Mouse (Mus musculus): ENCODE results near the gene Scyl2. TPM values are rescaled to one million over a fixed set of nuclear protein-coding genes. Genes with fewer than 3 reads are reported as not detected.
A peak's percentile ranks its signal among the peaks of the same experiment; 100 is the strongest.

The Scyl2 gene
- total and polyA plus RNA-seq, 3 experiments, result 15.1 to 17.4 (median 17.2) TPM

DNA sequence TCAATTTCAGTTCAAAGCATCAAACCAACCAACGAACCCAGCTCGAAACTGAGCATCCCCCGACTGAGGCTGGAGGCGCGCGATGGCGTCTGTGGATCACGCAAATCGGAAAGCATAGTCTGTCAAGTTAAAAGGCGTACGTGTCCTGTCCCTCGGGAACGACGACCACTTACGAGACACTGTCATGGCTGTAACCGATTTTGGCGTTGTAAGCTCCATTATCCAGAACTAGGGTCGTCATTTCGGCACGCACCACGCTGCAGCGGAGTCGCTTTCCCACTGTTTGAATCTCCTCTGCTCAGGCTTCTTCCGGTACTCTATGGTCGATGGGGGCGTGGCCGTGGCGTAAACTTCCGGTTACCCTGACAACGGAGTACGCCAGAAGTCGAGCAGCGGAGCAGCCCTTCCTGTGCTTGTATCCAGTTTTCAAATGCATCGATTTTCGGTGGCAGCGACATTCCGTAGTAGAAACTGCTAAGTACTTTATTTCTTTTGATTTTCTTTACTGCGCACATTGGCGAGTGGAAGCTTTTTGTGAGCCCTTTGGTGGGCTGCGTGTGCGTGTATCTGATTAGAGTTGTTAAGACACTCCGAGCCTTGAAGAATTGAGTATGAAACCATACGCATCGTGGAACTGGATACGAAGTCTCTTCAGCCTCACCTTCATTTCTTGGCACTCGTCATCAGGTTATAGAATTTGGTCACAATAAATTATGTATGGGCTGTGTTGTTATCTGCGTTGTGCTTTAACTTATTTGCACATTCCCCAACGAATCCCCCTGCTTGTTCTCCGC is 46.1 kb upstream of the Scyl2 start, which contains the start of gene Actr6:
Actr6 (minus strand) TSS at position 295 of the 794 bp plus-strand sequence.
- Histone ChIP-seq H3K9me3 (replicated peaks; ENCODE audit: low read length) (no peaks in the 10 kb centered on the region), H3K9ac (ENCODE audit: insufficient read depth, low read depth) (peak within 1 kb of the TSS; percentile 66), H3K79me2 (replicated peaks; ENCODE audit: control insufficient read depth, extremely low read depth, insufficient read depth, poor library complexity, severe bottlenecking) (peaks cover 14% of the 10 kb centered on the region), H3K4me2 (ENCODE audit: insufficient read depth, low read depth, poor library complexity, severe bottlenecking) (peak within 1 kb of the TSS; percentile 97), H3K4me1 (ENCODE audit: control insufficient read depth in 1 of 2, insufficient read depth in 2 of 2) (peaks cover 0 to 18% of the 10 kb centered on the region in 2 experiments; a peak in 2 of 4 replicates), H3K4me3 (replicated peaks in 1 of 3; ENCODE audit: low read depth in 2 of 3, low read length in 2 of 3, poor library complexity in 1 of 3) (peak within 1 kb of the TSS; percentile 80 to 83 (median 82)), H3K27me3 (replicated peaks) (peaks cover 3% of the 10 kb centered on the region), H3K36me3 (replicated peaks in 1 of 2; ENCODE audit: control insufficient read depth in 1 of 2, insufficient read depth in 1 of 2, low read length in 1 of 2) (peaks cover 2 to 15% of the 10 kb centered on the region in 2 experiments), H3K27ac (ENCODE audit: insufficient read depth, low read depth) (peak within 1 kb of the TSS; percentile 26; the same call in 1 of the 2 replicates)
- in situ Hi-C loops (cut with MboI; ENCODE audit: low pct_ligation_motif_present, low pct_unique_long_range_greater_than_20kb, low sequenced_read_pairs), result no loop called here
- DNase-seq (ENCODE audit: extremely low read depth), result peak; percentile 95
- dilution Hi-C loops (cut with MboI; ENCODE audit: extremely low pct_ligation_motif_present, extremely low pct_unique_long_range_greater_than_20kb, low sequenced_read_pairs), result no loop called here
- TF ChIP-seq ELF1 (IDR thresholded peaks at IDR 0.05; ENCODE audit: low read depth, low read length) (peak; percentile 88), ZKSCAN1 (IDR thresholded peaks at IDR 0.05; ENCODE audit: borderline replicate concordance, low read depth, low read length) (no peak), HCFC1 (IDR thresholded peaks at IDR 0.05; ENCODE audit: low read depth, low read length) (peak; percentile 93), NRF1 (IDR thresholded peaks at IDR 0.05; ENCODE audit: low read depth, low read length) (0 out of 2 replicates have a peak, but pooled peaks have one; percentile 32), POLR2A (IDR thresholded peaks at IDR 0.05; ENCODE audit: low read depth, low read length) (peak; percentile 93), SMC3 (IDR thresholded peaks at IDR 0.05; ENCODE audit: low read depth, low read length) (no peak), SIN3A (IDR thresholded peaks at IDR 0.05; ENCODE audit: low read length) (peak; percentile 100), POLR2AphosphoS2 (IDR thresholded peaks at IDR 0.05; ENCODE audit: low read depth, low read length) (peak; percentile 85; the same call in 1 of the 2 replicates), MEF2A (IDR thresholded peaks at IDR 0.05; ENCODE audit: borderline replicate concordance, low read depth, low read length) (0 out of 2 replicates have a peak, but pooled peaks have one; percentile 34), ETS1 (conservative IDR thresholded peaks at IDR 0.05; ENCODE audit: low read depth, low read length) (no peak), USF2 (conservative IDR thresholded peaks at IDR 0.05; ENCODE audit: low read depth, low read length) (0 out of 2 replicates have a peak, but pooled peaks have one; percentile 15), KAT2A (IDR thresholded peaks at IDR 0.05; ENCODE audit: insufficient replicate concordance, low read length) (peak; percentile 81; the same call in 1 of the 2 replicates), CHD2 (IDR thresholded peaks at IDR 0.05; ENCODE audit: low read length) (no peak), MXI1 (IDR thresholded peaks at IDR 0.05; ENCODE audit: low read depth, low read length) (peak; percentile 99), IRF4 (IDR thresholded peaks at IDR 0.05; ENCODE audit: low read depth, low read length) (peak; percentile 78; the same call in 1 of the 2 replicates), BHLHE40 (IDR thresholded peaks at IDR 0.05; ENCODE audit: low read depth, low read length) (0 out of 2 replicates have a peak, but pooled peaks have one; percentile 31), PAX5 (IDR thresholded peaks at IDR 0.05; ENCODE audit: low read length) (no peak), E2F4 (IDR thresholded peaks at IDR 0.05; ENCODE audit: insufficient replicate concordance, low read depth, low read length) (no peak), GABPA (IDR thresholded peaks at IDR 0.05; ENCODE audit: insufficient replicate concordance, low read depth, low read length) (no peak; the same call in 1 of the 2 replicates), NELFE (IDR thresholded peaks at IDR 0.05; ENCODE audit: low read depth, low read length) (peak; percentile 92), USF1 (IDR thresholded peaks at IDR 0.05; ENCODE audit: low read depth, low read length) (no peak), TCF12 (IDR thresholded peaks at IDR 0.05; ENCODE audit: low read depth, low read length) (peak; percentile 79), RAD21 (IDR thresholded peaks at IDR 0.05; ENCODE audit: low read depth, low read length) (no peak), MYC (IDR thresholded peaks at IDR 0.05; ENCODE audit: low read depth, low read length) (peak; percentile 94), ZMIZ1 (IDR thresholded peaks at IDR 0.05; ENCODE audit: low read depth, low read length) (peak; percentile 57; the same call in 1 of the 2 replicates), TBP (conservative IDR thresholded peaks at IDR 0.05; ENCODE audit: low read depth, low read length) (peak; percentile 86), EP300 (IDR thresholded peaks at IDR 0.05; ENCODE audit: low read length) (no peak), MAX (IDR thresholded peaks at IDR 0.05; ENCODE audit: low read length) (peak; percentile 97), MAZ (IDR thresholded peaks at IDR 0.05; ENCODE audit: low read depth, low read length) (no peak)
